Mouse (Mus musculus): ENCODE data around the gene Tuba3b.

The Tuba3b gene

GRCm38 (mm10) chr6:145615666-145616210 is at the start of gene Tuba3b:
Tuba3b (plus strand) TSS chr6:145615757.
- no peak for DNase-seq (ENCODE audit: inconsistent ontology term)

- DNase-seq (ENCODE audit: inconsistent ontology term) = no peak
Observed at GRCm38 (mm10) chr6:145567296-145567695, 48.3 kb upstream of the Tuba3b start.

- no peak for DNase-seq (ENCODE audit: inconsistent ontology term)
Observed at GRCm38 (mm10) chr6:145567832-145568231, 47.7 kb upstream of the Tuba3b start.

- DNase-seq (ENCODE audit: inconsistent ontology term) = no peak
Observed at GRCm38 (mm10) chr6:145568701-145569100, 46.9 kb upstream of the Tuba3b start.

GRCm38 (mm10) chr6:145573250-145574013 is 42.1 kb upstream of the Tuba3b start:
- no peak for DNase-seq (ENCODE audit: inconsistent ontology term)

GRCm38 (mm10) chr6:145576762-145577161 is 38.8 kb upstream of the Tuba3b start:
- DNase-seq (ENCODE audit: inconsistent ontology term) = no peak

GRCm38 (mm10) chr6:145578457-145579185 is 36.9 kb upstream of the Tuba3b start:
- DNase-seq (ENCODE audit: inconsistent ontology term) = no peak

GRCm38 (mm10) chr6:145579761-145580160 is 35.8 kb upstream of the Tuba3b start:
- DNase-seq (ENCODE audit: inconsistent ontology term) = no peak

- peak; percentile 42 for DNase-seq (ENCODE audit: inconsistent ontology term)
Observed at GRCm38 (mm10) chr6:145581366-145582170, 34.0 kb upstream of the Tuba3b start.

GRCm38 (mm10) chr6:145585052-145585973 is 30.2 kb upstream of the Tuba3b start:
- DNase-seq (ENCODE audit: inconsistent ontology term) = no peak

GRCm38 (mm10) chr6:145590501-145591293 is 24.9 kb upstream of the Tuba3b start:
- DNase-seq (ENCODE audit: inconsistent ontology term) = no peak

GRCm38 (mm10) chr6:145591578-145591977 is 24.0 kb upstream of the Tuba3b start:
- no peak for DNase-seq (ENCODE audit: inconsistent ontology term)

GRCm38 (mm10) chr6:145592036-145592435 is 23.5 kb upstream of the Tuba3b start:
- DNase-seq (ENCODE audit: inconsistent ontology term) = no peak

- no peak for DNase-seq (ENCODE audit: inconsistent ontology term)
Observed at GRCm38 (mm10) chr6:145592531-145592998, 23.0 kb upstream of the Tuba3b start.

- DNase-seq (ENCODE audit: inconsistent ontology term) = no peak
Observed at GRCm38 (mm10) chr6:145593991-145594390, 21.6 kb upstream of the Tuba3b start.

GRCm38 (mm10) chr6:145595905-145596304 is 19.7 kb upstream of the Tuba3b start:
- no peak for DNase-seq (ENCODE audit: inconsistent ontology term)

GRCm38 (mm10) chr6:145598794-145599555 is 16.6 kb upstream of the Tuba3b start:
- DNase-seq (ENCODE audit: inconsistent ontology term) = no peak

- DNase-seq (ENCODE audit: inconsistent ontology term) = no peak
Observed at GRCm38 (mm10) chr6:145604126-145604525, 11.4 kb upstream of the Tuba3b start.

- DNase-seq (ENCODE audit: inconsistent ontology term) = no peak
Observed at GRCm38 (mm10) chr6:145604648-145605047, 10.9 kb upstream of the Tuba3b start.
